Mouse (Mus musculus) heart, embryonic 10.5 days (tissue): ENCODE measurements at regions not wholly inside any gene's neighbourhood (a gene's known extent, or its start where the extent isn't known, plus 50 kb on each side); places are given as distances from the start of the nearest gene placed in this dataset.

Experiments used
- DNase-seq: peaks from one replicate; pipeline ENCODE4 v3.0.0-alpha.2; 2017; ENCODE audit warnings: low spot score
- H3K27ac ChIP-seq: fragments of 300-500 bp; sonication (generic); 2 replicates; pipeline ENCODE4 v1.5.1; 2016; ENCODE audit warnings: mild to moderate bottlenecking
- H3K27me3 ChIP-seq: fragments of 300-500 bp; sonication (generic); 2 replicates; pipeline ENCODE4 v1.6.1; 2016; ENCODE audit warnings: mild to moderate bottlenecking; ENCODE audit not compliant: poor library complexity, insufficient read depth, severe bottlenecking
- H3K36me3 ChIP-seq: fragments of 300-500 bp; sonication (generic); 2 replicates; pipeline ENCODE4 v1.6.1; 2016; ENCODE audit warnings: mild to moderate bottlenecking, moderate library complexity
- H3K4me1 ChIP-seq: fragments of 300-500 bp; sonication (generic); 2 replicates; pipeline ENCODE4 v1.6.1; 2016; ENCODE audit warnings: mild to moderate bottlenecking
- H3K4me3 ChIP-seq: fragments of 300-500 bp; sonication (generic); 2 replicates; pipeline ENCODE4 v1.5.1; 2016; ENCODE audit warnings: mild to moderate bottlenecking, moderate library complexity
- H3K9me3 ChIP-seq: fragments of 300-500 bp; sonication (generic); 2 replicates; pipeline ENCODE4 v1.6.1; 2016; ENCODE audit warnings: mild to moderate bottlenecking, moderate library complexity
- WGBS: fragments of 180-500 bp; shearing (Covaris S2); methylation state at CpG from one replicate; pipeline ENCODE4 v1.1.7; 2016; 5-methylcytosine and 5-hydroxymethylcytosine counted together

GRCm38 (mm10) chr12:15897539-15897938 lies 80.8 kb upstream of the Trib2 start:
- H3K4me1 ChIP-seq: no peaks in the 10 kb centered on the region
- H3K9me3 ChIP-seq: no peaks in the 10 kb centered on the region
- 81% methylated on average over 2 of the region's 2 CpGs for WGBS
- no peak overlapping the region for H3K27ac ChIP-seq
- H3K4me3 ChIP-seq: no peak overlapping the region
- no peaks in the 10 kb centered on the region for H3K27me3 ChIP-seq
- no peaks in the 10 kb centered on the region for H3K36me3 ChIP-seq
- DNase-seq: no peak

- Histone ChIP-seq H3K27ac (no peak overlapping the region), H3K36me3 (no peaks in the 10 kb centered on the region), H3K4me1 (no peaks in the 10 kb centered on the region), H3K9me3 (no peaks in the 10 kb centered on the region), H3K4me3 (no peak overlapping the region), H3K27me3 (no peaks in the 10 kb centered on the region)
- DNase-seq: no peak
- 72% methylated on average over 3 of the region's 3 CpGs for WGBS
Observed at GRCm38 (mm10) chr12:15896511-15896910, 79.8 kb upstream of the Trib2 start.

GRCm38 (mm10) chr12:15895215-15895614 lies 78.5 kb upstream of the Trib2 start:
- no peaks in the 10 kb centered on the region for H3K27me3 ChIP-seq
- H3K36me3 ChIP-seq: no peaks in the 10 kb centered on the region
- no peak overlapping the region for H3K27ac ChIP-seq
- no peaks in the 10 kb centered on the region for H3K9me3 ChIP-seq
- 29% methylated on average over 2 of the region's 2 CpGs for WGBS
- DNase-seq: no peak
- no peaks in the 10 kb centered on the region for H3K4me1 ChIP-seq
- H3K4me3 ChIP-seq: no peak overlapping the region

GRCm38 (mm10) chr12:15890591-15890990 lies 73.9 kb upstream of the Trib2 start:
- DNase-seq: no peak
- WGBS: 85% methylated on average over 1 of the region's 1 CpGs
- Histone ChIP-seq H3K36me3 (no peaks in the 10 kb centered on the region), H3K27me3 (no peaks in the 10 kb centered on the region), H3K4me1 (no peaks in the 10 kb centered on the region), H3K27ac (no peak overlapping the region), H3K9me3 (no peaks in the 10 kb centered on the region), H3K4me3 (no peak overlapping the region)

GRCm38 (mm10) chr12:15879907-15880430 lies 63.2 kb upstream of the Trib2 start:
- H3K27me3 ChIP-seq: no peaks in the 10 kb centered on the region
- 49% methylated on average over 7 of the region's 7 CpGs for WGBS
- DNase-seq: no peak
- no peak overlapping the region for H3K27ac ChIP-seq
- no peak overlapping the region for H3K4me3 ChIP-seq
- no peaks in the 10 kb centered on the region for H3K36me3 ChIP-seq
- H3K9me3 ChIP-seq: no peaks in the 10 kb centered on the region
- peaks cover 5% of the 10 kb centered on the region; the same call in 1 of the 2 replicates for H3K4me1 ChIP-seq
